Mouse (Mus musculus) embryonic facial prominence, embryonic 14.5 days (tissue): ENCODE results near the gene Fblim1. TPM values are rescaled to one million over a fixed set of nuclear protein-coding genes. Genes with fewer than 3 reads are reported as not detected.

ENCODE experiments used
- ATAC-seq: fragments of 200-750 bp; cut with Nextera tagmentation; 2 replicates; pipeline ENCODE4 v1.8.0; 2017; ENCODE audit warnings: low read depth, moderate number of reproducible peaks, moderate TSS enrichment
- DNase-seq: peaks from one replicate; pipeline ENCODE4 v3.0.0-alpha.2; 2015; ENCODE audit warnings: low spot score
- H3K27ac ChIP-seq: fragments of 300-500 bp; sonication (generic); replicated peaks from 2 replicates; pipeline ENCODE4 v1.5.1; 2014; ENCODE audit warnings: low read depth, mild to moderate bottlenecking, low read length, moderate library complexity
- H3K27me3 ChIP-seq: fragments of 300-500 bp; sonication (generic); replicated peaks from 2 replicates; pipeline ENCODE4 v1.6.1; 2014; ENCODE audit warnings: low read length; ENCODE audit not compliant: control insufficient read depth, insufficient read depth
- H3K36me3 ChIP-seq: fragments of 300-500 bp; sonication (generic); 2 replicates; pipeline ENCODE4 v1.6.1; 2014; ENCODE audit warnings: low read length, mixed read lengths; ENCODE audit not compliant: control insufficient read depth, insufficient read depth
- H3K4me1 ChIP-seq: fragments of 300-500 bp; sonication (generic); 2 replicates; pipeline ENCODE4 v1.6.1; 2014; ENCODE audit warnings: antibody characterized with exemption, low read length; ENCODE audit not compliant: control insufficient read depth, insufficient read depth
- H3K4me2 ChIP-seq: fragments of 300-500 bp; sonication (generic); 2 replicates; pipeline ENCODE4 v1.6.1; 2014; ENCODE audit warnings: low read depth, mild to moderate bottlenecking, low read length, moderate library complexity, mixed read lengths
- H3K4me3 ChIP-seq: fragments of 300-500 bp; sonication (generic); 2 replicates; pipeline ENCODE4 v1.5.1; 2014; ENCODE audit warnings: low read depth, mild to moderate bottlenecking, low read length
- H3K9ac ChIP-seq: fragments of 300-500 bp; sonication (generic); 2 replicates; pipeline ENCODE4 v1.6.1; 2014; ENCODE audit warnings: low read depth, mild to moderate bottlenecking, low read length, moderate library complexity, mixed read lengths
- H3K9me3 ChIP-seq: fragments of 300-500 bp; sonication (generic); 2 replicates; pipeline ENCODE4 v1.6.1; 2016; ENCODE audit warnings: low read length; ENCODE audit not compliant: control insufficient read depth
- WGBS: fragments of 180-500 bp; shearing (Covaris S2); extraction: QIAGEN DNeasy Blood & Tissue Kit; methylation state at CpG from one replicate; pipeline ENCODE4 v1.1.7; 2014; 5-methylcytosine and 5-hydroxymethylcytosine counted together
- polyA plus RNA-seq: library from polyadenylated mRNA; unstranded; fragments of >200 nt; fragmentation: Nextera tagmentation; extraction: Ambion mirVana; gene quantifications from 2 replicates; pipeline ENCODE4 v1.2.1, GENCODE M21; 2014

Gene Fblim1
- polyA plus RNA-seq, 1 experiment from 2014 or later = 22.8 TPM

DNA sequence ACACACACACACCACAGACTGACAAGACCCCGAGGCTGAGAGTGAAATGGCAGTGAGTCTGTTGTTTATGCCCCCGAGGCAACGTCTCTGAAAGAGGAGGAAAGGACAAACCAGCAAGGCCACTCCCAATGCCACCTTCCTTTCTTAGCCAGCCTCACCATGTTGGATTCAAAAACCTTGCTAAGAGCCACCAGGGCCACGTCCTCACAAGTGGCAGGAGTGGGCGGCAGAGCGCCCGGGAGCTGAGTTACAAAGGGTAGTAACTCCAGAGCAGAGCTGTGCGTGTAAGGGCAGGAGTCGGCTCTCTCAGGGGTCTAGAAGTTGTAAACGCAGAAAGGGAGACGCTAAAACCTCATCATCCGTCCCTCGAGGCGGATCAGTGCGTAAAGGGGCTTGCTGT is 74.9 kb downstream of the Fblim1 start:
- no peak overlapping the region for H3K27ac ChIP-seq
- no peak overlapping the region for H3K4me3 ChIP-seq
- H3K9me3 ChIP-seq = no peaks in the 10 kb centered on the region
- H3K9ac ChIP-seq = no peak overlapping the region
- DNase-seq (no peak), ATAC-seq (no peak)
- peaks cover 11% of the 10 kb centered on the region; the same call in 1 of the 2 replicates for H3K4me1 ChIP-seq
- H3K4me2 ChIP-seq = no peak overlapping the region
- H3K27me3 ChIP-seq = no peaks in the 10 kb centered on the region
- H3K36me3 ChIP-seq = no peaks in the 10 kb centered on the region
- 72% methylated on average over 15 of the region's 15 CpGs for WGBS

GRCm38 (mm10) chr4:141528938-141529337 is 77.0 kb downstream of the Fblim1 start:
- Histone ChIP-seq H3K27ac (no peak overlapping the region), H3K9me3 (no peaks in the 10 kb centered on the region), H3K36me3 (no peaks in the 10 kb centered on the region), H3K4me3 (no peak overlapping the region), H3K27me3 (no peaks in the 10 kb centered on the region), H3K4me2 (no peak overlapping the region), H3K9ac (no peak overlapping the region), H3K4me1 (no peaks in the 10 kb centered on the region)
- DNase-seq (no peak), ATAC-seq (no peak)
- 87% methylated on average over 11 of the region's 11 CpGs for WGBS

GRCm38 (mm10) chr4:141526936-141527650 is 78.8 kb downstream of the Fblim1 start:
- H3K27ac ChIP-seq = no peak overlapping the region
- H3K27me3 ChIP-seq = no peaks in the 10 kb centered on the region
- ATAC-seq (no peak), DNase-seq (no peak)
- H3K36me3 ChIP-seq = peaks cover 6% of the 10 kb centered on the region
- no peak overlapping the region for H3K4me3 ChIP-seq
- no peak overlapping the region for H3K9ac ChIP-seq
- no peaks in the 10 kb centered on the region for H3K9me3 ChIP-seq
- no peak overlapping the region for H3K4me2 ChIP-seq
- WGBS = 77% methylated on average over 7 of the region's 7 CpGs
- no peaks in the 10 kb centered on the region for H3K4me1 ChIP-seq

Other genes with a start within 250 kb of the Fblim1 start
- gene Fam131c, start 237.9 kb downstream of the Fblim1 start, polyA plus RNA-seq = 2.2 and 2.9 TPM in 2 replicates
- 1.2 and 1.3 TPM in 2 replicates for gene Clcnka, start 207.4 kb downstream of the Fblim1 start, polyA plus RNA-seq
- gene Clcnkb, start 190.1 kb downstream of the Fblim1 start, polyA plus RNA-seq = not detected in 2 replicates
- gene Hspb7, start 185.3 kb downstream of the Fblim1 start, polyA plus RNA-seq = 3.4 and 8.8 TPM in 2 replicates
- not detected in 2 replicates for gene Srarp, start 170.0 kb downstream of the Fblim1 start, polyA plus RNA-seq
- 22.0 and 28.7 TPM in 2 replicates for gene Zbtb17, start 161.4 kb downstream of the Fblim1 start, polyA plus RNA-seq
- gene Spen, start 67.5 kb downstream of the Fblim1 start, polyA plus RNA-seq = 9.4 and 12.5 TPM in 2 replicates
- gene Tmem82, start 12.5 kb upstream of the Fblim1 start, polyA plus RNA-seq = 0.17 and 0.41 TPM in 2 replicates
- 0.08 TPM in 1 of 2 replicates, not detected in the other for gene Slc25a34, start 17.7 kb upstream of the Fblim1 start, polyA plus RNA-seq
- 3.7 and 4.5 TPM in 2 replicates for gene Plekhm2, start 58.8 kb upstream of the Fblim1 start, polyA plus RNA-seq
- gene Rsc1a1, start 79.5 kb upstream of the Fblim1 start, polyA plus RNA-seq = 1.9 and 2.7 TPM in 2 replicates
- gene Ddi2, start 117.3 kb upstream of the Fblim1 start, polyA plus RNA-seq = 18.8 and 19.4 TPM in 2 replicates
- 0.13 and 0.29 TPM in 2 replicates for gene Agmat, start 140.6 kb upstream of the Fblim1 start, polyA plus RNA-seq
- gene Dnajc16, start 184.8 kb upstream of the Fblim1 start, polyA plus RNA-seq = 3.1 and 4.0 TPM in 2 replicates
- gene Casp9, start 187.5 kb upstream of the Fblim1 start, polyA plus RNA-seq = 10.3 and 14.2 TPM in 2 replicates
- gene Cela2a, start 220.1 kb upstream of the Fblim1 start, polyA plus RNA-seq = not detected in 2 replicates
- gene Ctrc, start 240.3 kb upstream of the Fblim1 start, polyA plus RNA-seq = not detected in 2 replicates